Mouse (Mus musculus) gastrocnemius, adult 8-10 months (tissue): Measurements from ENCODE around the gene Insm2. TPM values are rescaled to one million over a fixed set of nuclear protein-coding genes. Genes with fewer than 3 reads are reported as not detected.

Experiments used
- DNase-seq, 2 experiments: peaks; one replicate each; pipeline ENCODE4 v3.0.0; 2022; ENCODE audit warnings: low spot score in 2 of 2
- total RNA-seq, 4 experiments: library from RNA; stranded (reverse); gene quantifications; 2 replicates each; pipeline ENCODE4 v1.2.4; 2022

The Insm2 gene
- total RNA-seq, 4 experiments from 2014 or later = not detected

- no peak for DNase-seq
Measured at GRCm38 (mm10) chr12:55604411-55604810, 5.2 kb downstream of the Insm2 start.

- DNase-seq = no peak
Measured at GRCm38 (mm10) chr12:55607902-55608301, 8.7 kb downstream of the Insm2 start.

- no peak for DNase-seq
Measured at GRCm38 (mm10) chr12:55610812-55611211, 11.6 kb downstream of the Insm2 start.

GRCm38 (mm10) chr12:55620321-55620720, 21.1 kb downstream of the Insm2 start:
- DNase-seq = no peak

GRCm38 (mm10) chr12:55622615-55623245, 23.5 kb downstream of the Insm2 start:
- DNase-seq = no peak

GRCm38 (mm10) chr12:55623254-55623653, 24.0 kb downstream of the Insm2 start:
- no peak for DNase-seq

GRCm38 (mm10) chr12:55626711-55627110, 27.5 kb downstream of the Insm2 start:
- DNase-seq = no peak

- DNase-seq = no peak
Measured at GRCm38 (mm10) chr12:55648011-55648525, 48.8 kb downstream of the Insm2 start.

Other genes starting within 250 kb of the Insm2 start
- 100 to 1,000 TPM; 157 to 164 (median 160) TPM for gene Psma6, start 215.2 kb upstream of the Insm2 start, total RNA-seq
- 10 to 100 TPM; 18.1 to 43.5 (median 29.1) TPM for gene Nfkbia, start 106.8 kb upstream of the Insm2 start, total RNA-seq
- under 1 TPM in 1 of 4 experiments, not detected in 3; 0.15 TPM for gene Aldoart2, start 34.2 kb upstream of the Insm2 start, total RNA-seq
- 10 to 100 TPM; 33.3 to 45.8 (median 39.3) TPM for gene Ralgapa1, start 221.7 kb downstream of the Insm2 start, total RNA-seq
- gene Brms1l, start 236.9 kb downstream of the Insm2 start, total RNA-seq = 10 to 100 TPM; 13.7 to 23.0 (median 14.9) TPM